Mouse (Mus musculus) erythroblast, embryonic 14.5 days (primary cell): ENCODE results near the gene Zfp2.

Experiments
- GATA1 ChIP-seq: IDR thresholded peaks from 2 replicates; pipeline ENCODE4 v1.6.1; 2012; ENCODE audit warnings: low read length, inconsistent platforms, mixed read lengths
- TAL1 ChIP-seq: IDR thresholded peaks from 3 replicates; pipeline ENCODE4 v1.6.1; 2012; ENCODE audit warnings: low read length, inconsistent platforms, mixed read lengths

GRCm38 (mm10) chr11:50938435-50938834 is 22.5 kb upstream of the Zfp2 start:
- TF ChIP-seq GATA1: no peak
- TF ChIP-seq TAL1: no peak
